Mouse (Mus musculus) cerebellum, postnatal 10 days (tissue): ENCODE data around the gene Sclt1.
"Not testable (repeated sequence)": the region's sequence is repeated elsewhere in the genome, so short reads cannot be mapped to it uniquely, and the experiment has no call there.

Experiments used
- DNase-seq, 2 experiments: peaks; one replicate each; pipeline ENCODE4 v3.0.0; 2021; ENCODE audit warnings: mixed read lengths in 2 of 2

The Sclt1 gene

GRCm38 (mm10) chr3:41742278-41742934 is at the start of gene Sclt1, which contains the start of gene D3Ertd751e:
Sclt1 (minus strand) TSS chr3:41742514.
D3Ertd751e (plus strand) TSS chr3:41742611.
- peak; percentile 99 for DNase-seq

GRCm38 (mm10) chr3:41762091-41762490 is 19.8 kb upstream of the Sclt1 start:
- DNase-seq = no peak

- DNase-seq = no peak
These were observed 12.2 kb upstream of the Sclt1 start for GRCm38 (mm10) chr3:41754556-41754955.

- DNase-seq = peak; percentile 49 to 53
These were observed 1.1 kb upstream of the Sclt1 start for GRCm38 (mm10) chr3:41743436-41743835.

GRCm38 (mm10) chr3:41741601-41742277 is 575 bp downstream of the Sclt1 start:
- DNase-seq = peak; percentile 28 to 46

- DNase-seq = no peak
These were observed 46.6 kb downstream of the Sclt1 start for GRCm38 (mm10) chr3:41695681-41696080.

GRCm38 (mm10) chr3:41692440-41693142 is 49.7 kb downstream of the Sclt1 start:
- DNase-seq = no peak

- DNase-seq = not testable (repeated sequence)
These were observed 52.1 kb downstream of the Sclt1 start for GRCm38 (mm10) chr3:41690114-41690640.

GRCm38 (mm10) chr3:41686396-41686795 is 55.9 kb downstream of the Sclt1 start:
- no peak for DNase-seq

GRCm38 (mm10) chr3:41682084-41682483 is 60.2 kb downstream of the Sclt1 start:
- no peak for DNase-seq

GRCm38 (mm10) chr3:41676648-41677047 is 65.7 kb downstream of the Sclt1 start:
- DNase-seq = no peak

- no peak for DNase-seq
These were observed 67.5 kb downstream of the Sclt1 start for GRCm38 (mm10) chr3:41674778-41675177.

- no peak for DNase-seq
These were observed 86.7 kb downstream of the Sclt1 start for GRCm38 (mm10) chr3:41655642-41656041.

- DNase-seq = no peak
These were observed 121.3 kb downstream of the Sclt1 start for GRCm38 (mm10) chr3:41620971-41621370.

- DNase-seq = peak; percentile 35 to 42
These were observed 123.8 kb downstream of the Sclt1 start for GRCm38 (mm10) chr3:41618488-41618887.

GRCm38 (mm10) chr3:41618036-41618435 is 124.3 kb downstream of the Sclt1 start:
- DNase-seq = no peak

- DNase-seq = no peak
These were observed 127.9 kb downstream of the Sclt1 start for GRCm38 (mm10) chr3:41614230-41614985.

GRCm38 (mm10) chr3:41613706-41614105 is 128.6 kb downstream of the Sclt1 start:
- peak; percentile 49 to 53 for DNase-seq

- peak in 1 of 2 experiments; percentile 30 for DNase-seq
These were observed 130.1 kb downstream of the Sclt1 start for GRCm38 (mm10) chr3:41612211-41612610.

GRCm38 (mm10) chr3:41609071-41609470 is 133.2 kb downstream of the Sclt1 start:
- no peak for DNase-seq

GRCm38 (mm10) chr3:41607467-41607866 is 134.8 kb downstream of the Sclt1 start:
- no peak for DNase-seq

- DNase-seq = no peak
These were observed 135.3 kb downstream of the Sclt1 start for GRCm38 (mm10) chr3:41607050-41607449.

GRCm38 (mm10) chr3:41606330-41606664 is 136.0 kb downstream of the Sclt1 start:
- peak in 1 of 2 experiments; percentile 32 for DNase-seq
